Mouse (Mus musculus): Measurements from ENCODE around the gene Trip10. TPM values are rescaled to one million over a fixed set of nuclear protein-coding genes. Genes with fewer than 3 reads are reported as not detected.

Trip10 gene
- total RNA-seq, 2 experiments from 2014 or later = 8.6 to 9.9 TPM

- no peak for ATAC-seq (replicated peaks; ENCODE audit: poor library complexity, severe bottlenecking)
Measured at GRCm38 (mm10) chr17:57233038-57233437, 16.2 kb upstream of the Trip10 start.

GRCm38 (mm10) chr17:57234254-57234928 lies 14.9 kb upstream of the Trip10 start:
- no peak for ATAC-seq (replicated peaks; ENCODE audit: poor library complexity, severe bottlenecking)

GRCm38 (mm10) chr17:57235803-57236202 lies 13.5 kb upstream of the Trip10 start:
- ATAC-seq (replicated peaks; ENCODE audit: poor library complexity, severe bottlenecking) = no peak

- no peak for ATAC-seq (replicated peaks; ENCODE audit: poor library complexity, severe bottlenecking)
Measured at GRCm38 (mm10) chr17:57237181-57237580, 12.1 kb upstream of the Trip10 start.

GRCm38 (mm10) chr17:57243650-57244370 lies 5.4 kb upstream of the Trip10 start:
- no peak for ATAC-seq (replicated peaks; ENCODE audit: poor library complexity, severe bottlenecking)

GRCm38 (mm10) chr17:57245311-57245929 lies 3.8 kb upstream of the Trip10 start:
- no peak for ATAC-seq (replicated peaks; ENCODE audit: poor library complexity, severe bottlenecking)

- no peak for ATAC-seq (replicated peaks; ENCODE audit: poor library complexity, severe bottlenecking)
Measured at GRCm38 (mm10) chr17:57246663-57247392, 2.4 kb upstream of the Trip10 start.

- ATAC-seq (replicated peaks; ENCODE audit: poor library complexity, severe bottlenecking) = peak; percentile 53
Measured at GRCm38 (mm10) chr17:57247393-57248200, 1.7 kb upstream of the Trip10 start.

DNA sequence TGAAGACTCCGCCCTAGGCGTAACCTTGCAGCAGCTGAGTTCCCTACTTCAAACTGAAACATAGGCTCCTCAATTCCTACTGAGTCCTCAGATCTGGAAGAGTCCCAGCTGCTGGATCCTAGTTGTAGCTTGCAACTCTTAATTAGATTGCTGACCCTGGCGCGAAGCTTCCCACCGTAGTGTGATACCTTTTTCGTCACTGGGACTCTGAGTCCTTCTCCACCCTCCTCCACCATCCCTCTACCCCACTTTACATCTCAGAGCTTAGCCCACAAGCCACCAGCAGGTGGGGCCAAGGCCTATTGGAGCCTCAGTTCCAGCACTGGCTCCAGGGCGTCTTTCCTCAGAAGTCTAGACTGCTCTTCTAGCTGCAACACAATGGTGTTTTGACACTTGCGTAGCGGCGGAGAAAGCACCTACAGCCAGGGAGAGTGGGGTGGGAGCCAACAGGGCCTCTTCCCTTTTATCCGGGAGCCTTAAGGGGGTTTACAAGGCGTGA lies 1.0 kb upstream of the Trip10 start, which contains the start of gene Gpr108:
Gene Gpr108 (minus strand): TSS at position 246 of the 499 bp plus-strand sequence.
- peak; percentile 49 for ATAC-seq (replicated peaks; ENCODE audit: poor library complexity, severe bottlenecking)

DNA sequence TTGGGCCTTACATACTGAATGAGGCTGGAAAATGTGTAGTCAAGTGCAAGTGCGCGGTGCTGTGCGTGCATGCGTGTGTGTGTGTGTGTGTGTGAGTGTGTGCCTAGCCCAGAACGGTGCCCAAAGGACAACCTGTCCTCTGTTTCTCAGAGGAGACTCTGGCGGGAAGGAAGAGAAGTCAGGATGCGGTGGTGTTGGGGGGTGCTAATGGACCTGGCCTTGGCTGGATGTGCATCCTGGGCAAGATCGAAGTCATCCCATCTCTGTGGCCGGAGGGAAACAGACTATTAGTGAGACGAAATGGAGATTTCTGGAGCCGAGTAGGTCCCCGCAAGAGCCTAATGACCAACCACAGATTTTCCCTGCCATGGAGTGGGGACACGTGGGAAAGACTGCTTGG lies 484 bp upstream of the Trip10 start:
- no peak for ATAC-seq (replicated peaks; ENCODE audit: poor library complexity, severe bottlenecking)

- peak; percentile 2; the same call in 1 of the 2 replicates for ATAC-seq (replicated peaks; ENCODE audit: poor library complexity, severe bottlenecking)
Measured at GRCm38 (mm10) chr17:57250461-57251160, 1.4 kb downstream of the Trip10 start.

GRCm38 (mm10) chr17:57251431-57251830 lies 2.2 kb downstream of the Trip10 start:
- ATAC-seq (replicated peaks; ENCODE audit: poor library complexity, severe bottlenecking) = no peak

- ATAC-seq (replicated peaks; ENCODE audit: poor library complexity, severe bottlenecking) = no peak
Measured at GRCm38 (mm10) chr17:57253306-57253705, 4.1 kb downstream of the Trip10 start.

DNA sequence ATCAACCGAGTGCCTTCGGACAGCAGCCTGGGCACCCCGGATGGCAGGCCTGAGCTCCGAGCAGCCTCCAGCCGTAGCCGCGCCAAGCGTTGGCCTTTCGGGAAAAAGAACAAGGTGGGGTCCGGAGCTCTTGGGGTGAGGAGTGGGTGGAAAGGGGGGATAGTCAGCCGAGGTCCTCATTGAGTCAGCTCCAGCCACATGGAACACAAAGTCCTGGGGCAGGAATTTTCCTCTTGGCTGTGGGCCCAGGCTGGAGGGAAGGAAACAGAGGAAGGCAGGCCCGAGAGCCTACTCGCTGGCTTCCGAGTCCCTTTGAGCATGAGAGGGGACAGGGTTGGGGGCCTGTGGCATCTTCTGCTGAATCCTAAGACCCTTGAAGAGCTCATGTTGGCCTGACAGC lies 6.1 kb downstream of the Trip10 start:
- ATAC-seq (replicated peaks; ENCODE audit: poor library complexity, severe bottlenecking) = no peak

DNA sequence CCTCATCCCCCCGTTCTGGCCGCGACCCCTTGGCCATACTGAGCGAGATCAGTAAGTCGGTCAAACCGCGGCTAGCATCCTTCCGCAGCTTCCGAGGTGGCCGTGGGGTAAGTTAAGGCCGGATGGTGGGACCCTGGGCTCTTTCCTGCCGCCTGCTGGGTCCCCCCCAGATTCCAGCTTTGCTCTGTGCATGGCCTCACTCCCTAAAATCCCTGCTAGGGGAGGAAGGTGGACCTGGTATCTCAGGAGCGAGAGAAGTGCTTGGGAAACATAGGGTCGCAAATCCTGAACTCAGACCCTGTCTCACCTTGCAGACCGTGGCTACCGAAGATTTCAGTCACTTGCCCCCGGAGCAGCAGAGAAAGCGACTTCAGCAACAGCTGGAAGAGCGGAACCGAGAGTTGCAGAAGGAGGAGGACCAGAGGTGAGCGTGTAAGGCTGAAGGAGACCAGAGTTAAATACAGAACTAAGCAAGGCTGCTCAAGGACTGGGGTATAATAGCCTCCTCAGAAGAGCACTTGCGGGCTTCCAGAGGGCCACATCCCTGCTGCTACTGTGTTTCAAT lies 7.7 kb downstream of the Trip10 start:
- no peak for ATAC-seq (replicated peaks; ENCODE audit: poor library complexity, severe bottlenecking)

DNA sequence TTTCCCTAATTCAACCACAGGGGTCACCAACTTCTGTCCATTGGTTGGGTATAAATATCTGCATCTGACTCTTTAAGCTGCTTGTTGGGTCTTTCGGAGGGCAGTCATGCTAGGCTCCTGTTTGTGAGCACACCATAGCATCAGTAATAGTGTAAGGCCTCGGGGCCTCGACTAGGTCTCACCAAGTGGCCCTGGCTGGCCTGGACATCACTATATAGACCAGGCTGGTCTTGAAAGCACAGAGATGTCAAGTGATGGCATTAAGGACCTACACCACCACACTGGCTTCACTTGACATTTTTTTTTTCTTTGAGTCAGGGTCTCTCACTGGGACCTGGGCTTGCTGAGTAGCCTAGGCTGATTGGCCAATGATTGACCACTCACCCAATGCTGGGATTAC lies 8.9 kb downstream of the Trip10 start:
- no peak for ATAC-seq (replicated peaks; ENCODE audit: poor library complexity, severe bottlenecking)

DNA sequence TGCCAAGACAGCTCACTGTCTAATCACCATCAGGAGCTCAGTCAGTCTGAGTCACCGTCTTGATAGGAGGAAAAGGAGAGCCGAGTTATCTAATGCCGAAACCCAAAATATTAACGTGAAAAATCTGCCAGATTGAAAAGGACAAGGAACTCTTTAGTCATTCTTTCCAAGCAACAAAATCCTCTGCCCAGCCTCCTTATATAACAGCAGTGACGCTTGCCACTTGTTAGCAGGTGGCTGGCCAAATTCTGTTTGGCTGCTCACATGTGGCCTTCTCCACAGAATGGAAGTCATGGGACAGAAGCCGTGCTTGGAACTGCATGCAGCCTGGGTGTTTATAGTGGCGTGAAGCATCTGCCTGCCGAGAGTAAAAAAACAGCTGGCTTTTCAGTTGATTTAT lies 10.5 kb downstream of the Trip10 start:
- ATAC-seq (replicated peaks; ENCODE audit: poor library complexity, severe bottlenecking) = no peak

DNA sequence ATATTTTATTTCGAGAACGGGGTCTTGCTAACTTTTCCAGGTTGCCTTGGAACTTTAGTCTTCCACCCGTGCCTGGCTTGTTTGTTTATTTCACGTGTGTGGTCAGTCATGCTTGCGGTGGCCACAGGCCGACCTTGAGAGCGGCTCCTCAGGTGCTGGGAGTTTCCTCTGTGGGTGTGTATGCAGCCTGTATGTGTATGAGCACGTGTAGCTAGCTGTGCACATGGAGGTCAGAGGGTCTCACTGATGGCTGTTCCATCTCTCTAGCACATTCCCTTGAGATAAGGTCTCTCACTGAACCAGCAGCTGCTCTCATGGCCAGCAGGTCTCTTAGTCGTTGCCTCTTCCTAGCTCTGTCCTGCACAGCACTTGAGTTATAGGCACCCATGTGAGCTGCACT lies 11.1 kb downstream of the Trip10 start:
- ATAC-seq (replicated peaks; ENCODE audit: poor library complexity, severe bottlenecking) = no peak

DNA sequence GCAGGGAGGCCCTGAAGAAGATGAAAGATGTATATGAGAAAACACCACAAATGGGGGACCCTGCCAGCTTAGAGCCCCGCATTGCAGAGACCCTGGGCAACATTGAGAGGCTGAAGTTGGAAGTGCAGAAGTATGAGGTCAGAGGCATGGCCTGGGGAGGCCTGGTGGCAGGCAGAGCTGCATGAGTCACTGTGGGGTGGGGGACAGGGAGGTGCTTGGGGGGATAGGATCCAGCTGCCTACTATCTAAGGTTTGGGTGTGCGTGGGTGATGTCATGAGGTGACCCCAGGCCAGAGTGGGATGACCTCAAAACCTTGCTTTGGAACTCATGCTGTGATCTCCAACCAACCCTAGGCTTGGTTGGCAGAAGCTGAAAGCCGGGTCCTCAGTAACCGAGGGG lies 12.0 kb downstream of the Trip10 start:
- no peak for ATAC-seq (replicated peaks; ENCODE audit: poor library complexity, severe bottlenecking)
